Mouse (Mus musculus) duodenum, adult 2 months (tissue): ENCODE data around the gene Mgat4d. TPM values are rescaled to one million over a fixed set of nuclear protein-coding genes. Genes with fewer than 3 reads are reported as not detected.

Source experiments
- polyA plus RNA-seq: library from polyadenylated mRNA; depleted of rRNA; stranded (reverse); fragments of >200 nt; gene quantifications from 2 replicates; pipeline ENCODE4 v1.2.3, GENCODE M21; 2012; ENCODE audit warnings: low replicate concordance; rRNA removed

Gene Mgat4d
- not detected in 2 replicates for polyA plus RNA-seq

GRCm38 (mm10) chr8:83348263-83348662 lies at the start of gene Mgat4d:
Gene Mgat4d, plus strand, starts transcription at chr8:83348471.

GRCm38 (mm10) chr8:83331899-83332697 lies 16.2 kb upstream of the Mgat4d start, which contains the start of gene Elmod2:
Gene Elmod2, minus strand, starts transcription at chr8:83332486.

GRCm38 (mm10) chr8:83389316-83390005 lies 41.2 kb downstream of the Mgat4d start, which contains the start of gene Clgn:
Gene Clgn, plus strand, starts transcription at chr8:83389867.

Other genes starting within 250 kb of the Mgat4d start
- gene Tbc1d9, start 183.1 kb upstream of the Mgat4d start, polyA plus RNA-seq, result 2.9 and 4.8 TPM in 2 replicates
- 0.74 and 0.79 TPM in 2 replicates for gene Gm10645, start 182.3 kb upstream of the Mgat4d start, polyA plus RNA-seq
- gene Ucp1, start 58.1 kb upstream of the Mgat4d start, polyA plus RNA-seq, result 0.20 and 0.65 TPM in 2 replicates
- gene Elmod2, start 16.0 kb upstream of the Mgat4d start, polyA plus RNA-seq, result 0.44 and 0.45 TPM in 2 replicates
- gene Clgn, start 41.4 kb downstream of the Mgat4d start, polyA plus RNA-seq, result not detected in 2 replicates
- gene Scoc, start 109.9 kb downstream of the Mgat4d start, polyA plus RNA-seq, result 0.55 and 1.2 TPM in 2 replicates
- gene Olfr370, start 187.3 kb downstream of the Mgat4d start, polyA plus RNA-seq, result not detected in 2 replicates
- 452 and 837 TPM in 2 replicates for gene Ndufb7, start 218.2 kb downstream of the Mgat4d start, polyA plus RNA-seq